Mouse (Mus musculus) cerebellum, adult 11 months (tissue): ENCODE measurements around the gene Clk2.
"Not testable (repeated sequence)": the region's sequence is repeated elsewhere in the genome, so short reads cannot be mapped to it uniquely, and the experiment has no call there.

Experiments used
- DNase-seq: peaks from one replicate; pipeline ENCODE4 v3.0.0; 2022

Gene Clk2

DNA sequence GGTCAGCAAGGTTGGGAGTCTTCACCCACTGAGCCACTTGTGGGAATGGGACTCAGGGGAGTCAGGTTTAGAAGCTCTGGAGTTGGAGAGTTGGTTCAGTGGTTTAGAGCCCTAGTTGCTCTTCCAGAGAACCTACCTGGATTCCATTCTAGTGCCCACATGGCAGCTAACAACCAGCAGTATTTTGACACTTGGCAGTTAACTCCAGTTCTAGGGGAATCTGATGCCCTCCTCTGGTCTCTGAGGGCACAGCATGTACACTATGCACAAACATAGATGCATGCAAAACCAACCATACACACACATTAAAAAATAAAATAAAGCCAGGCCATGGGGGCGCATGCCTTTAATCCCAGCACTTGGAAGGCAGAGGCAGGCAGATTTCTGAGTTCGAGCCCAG, 29.3 kb downstream of the Clk2 start:
- DNase-seq, result no peak

DNA sequence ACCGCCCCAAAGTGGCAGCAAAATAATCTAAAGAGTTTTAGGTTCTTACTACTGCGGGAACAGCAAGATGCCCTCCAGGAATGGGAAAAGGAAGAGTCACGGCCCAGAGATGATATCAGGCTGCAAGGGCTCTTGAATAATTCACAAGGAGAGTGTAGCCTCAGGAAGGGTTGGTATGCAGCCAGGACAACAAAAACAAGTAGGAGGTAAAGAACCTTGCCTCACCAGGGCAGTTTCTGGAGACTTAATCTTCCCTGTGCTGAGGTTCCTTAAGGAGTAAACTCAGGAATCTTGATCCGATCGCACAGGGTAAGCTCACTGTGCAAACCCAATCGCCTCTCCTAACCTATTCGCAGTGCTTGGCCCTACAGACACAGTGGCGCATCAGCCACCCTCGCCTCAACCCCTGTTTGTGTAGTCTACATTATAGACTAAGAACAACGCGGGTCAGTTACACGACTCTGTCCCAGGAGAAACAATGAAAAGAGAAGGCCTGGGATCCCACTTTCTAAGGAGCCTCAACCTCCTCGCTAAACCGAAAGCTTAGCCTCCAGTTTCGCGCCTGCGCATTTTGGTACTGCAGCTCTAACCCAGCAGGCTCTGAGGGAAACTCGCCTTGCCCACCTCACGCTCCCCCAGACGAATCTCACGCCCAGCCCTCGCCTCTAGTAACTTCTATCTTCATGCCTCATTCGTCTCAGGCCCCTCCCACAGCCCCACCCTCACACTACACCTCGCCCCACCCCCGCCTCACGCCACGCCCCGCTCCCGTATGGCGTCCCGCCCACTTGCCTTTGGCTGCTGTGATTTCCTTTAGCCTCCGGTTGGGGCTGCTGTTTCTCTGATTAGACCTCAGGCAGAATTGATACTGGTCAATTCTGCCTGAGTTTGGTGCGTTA, 31.6 kb downstream of the Clk2 start:
- peak; percentile 72 for DNase-seq

DNA sequence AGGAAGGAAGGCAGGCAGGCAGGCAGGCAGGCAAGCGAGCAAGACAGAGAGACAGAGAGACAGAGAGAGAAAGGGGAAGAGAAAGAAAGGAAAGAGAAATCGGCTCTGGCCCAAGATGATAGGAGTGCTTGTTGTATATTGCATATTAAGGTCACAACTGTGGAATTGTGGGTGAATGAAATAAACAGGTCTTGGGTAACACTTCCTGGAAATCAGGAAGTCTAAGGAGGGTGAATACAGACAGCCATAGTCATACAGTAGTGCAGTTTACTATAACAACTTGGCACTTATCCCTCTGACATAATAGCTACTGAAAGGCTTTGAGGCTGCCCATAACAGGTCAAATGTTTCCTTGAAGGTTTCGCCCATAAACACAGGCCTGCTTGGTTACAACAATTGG, 35.2 kb downstream of the Clk2 start:
- no peak for DNase-seq

DNA sequence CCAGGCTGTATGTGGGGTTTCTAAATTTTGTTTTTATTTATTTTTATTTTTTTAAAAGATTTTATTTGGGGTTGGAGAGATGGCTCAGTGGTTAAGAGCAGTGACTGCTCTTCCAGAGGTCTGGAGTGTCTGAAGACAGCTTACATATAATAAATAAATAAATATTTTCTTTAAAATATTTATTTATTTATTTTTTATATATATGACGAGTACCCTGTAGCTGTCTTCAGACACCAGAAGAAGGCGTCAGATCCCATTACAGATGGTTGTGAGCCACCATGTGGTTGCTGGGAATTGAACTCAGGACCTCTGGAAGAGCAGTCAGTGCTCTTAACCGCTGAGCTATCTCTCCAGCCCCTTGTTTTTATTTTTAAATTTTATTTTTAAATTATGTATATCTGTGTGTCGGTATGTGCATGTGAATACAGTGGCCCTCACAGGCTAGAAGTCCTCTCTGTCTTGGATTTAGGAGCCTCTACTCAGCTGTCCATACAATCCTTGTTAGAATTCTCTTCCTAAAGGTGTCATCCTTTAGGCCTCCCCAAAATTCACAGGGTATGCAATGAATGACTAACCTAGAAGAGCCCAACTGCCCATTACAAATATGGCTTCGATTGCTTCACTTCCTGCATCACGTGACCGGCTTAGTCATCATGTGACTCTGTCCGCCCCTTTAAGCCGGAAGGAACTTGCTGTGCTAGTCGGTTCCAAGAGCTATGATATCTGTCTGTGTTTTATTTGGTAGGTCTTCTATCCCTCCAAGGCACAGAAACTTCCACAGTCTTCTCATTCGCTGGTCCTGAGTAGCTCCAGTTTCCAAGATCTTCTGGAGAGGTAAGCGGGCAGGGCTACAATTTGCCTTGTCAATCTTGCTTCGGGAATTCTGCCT, 37.9 kb downstream of the Clk2 start, which contains the start of gene Gba:
Gene Gba, plus strand, starts transcription at position 676 of the 889 bp plus-strand sequence.
- peak; percentile 82 for DNase-seq

DNA sequence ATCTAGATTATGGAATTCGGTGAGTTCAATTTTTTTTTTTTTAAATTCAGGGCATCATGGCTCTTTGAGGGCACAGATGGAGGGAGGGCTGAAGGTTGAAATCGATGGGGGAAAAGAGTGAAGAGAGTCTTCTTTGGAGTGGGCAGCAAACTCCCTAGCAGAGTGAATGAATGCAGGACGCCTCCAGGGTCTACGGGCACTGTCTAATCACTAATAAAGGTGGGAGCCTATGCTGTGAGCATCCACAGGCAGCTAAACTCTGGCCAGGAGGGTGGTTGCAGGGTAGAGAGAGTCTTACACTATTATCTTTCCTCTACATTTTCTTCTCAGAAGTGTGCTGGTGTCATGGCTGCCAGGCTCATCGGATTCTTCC, 38.5 kb downstream of the Clk2 start:
- DNase-seq, result no peak

DNA sequence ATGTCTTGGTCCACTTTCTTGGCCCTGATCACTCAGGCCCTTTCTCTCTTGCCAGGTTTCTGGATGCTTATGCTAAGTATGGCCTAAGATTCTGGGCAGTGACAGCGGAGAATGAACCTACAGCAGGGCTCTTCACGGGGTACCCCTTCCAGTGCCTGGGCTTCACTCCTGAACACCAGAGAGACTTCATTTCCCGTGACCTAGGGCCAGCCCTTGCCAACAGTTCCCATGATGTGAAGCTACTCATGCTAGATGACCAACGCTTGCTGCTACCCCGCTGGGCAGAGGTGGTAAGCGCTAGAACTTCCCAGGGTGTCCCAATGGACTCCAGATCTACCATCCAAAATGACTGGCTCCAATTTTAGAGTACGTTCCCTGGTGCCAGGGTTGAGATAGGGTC, 41.5 kb downstream of the Clk2 start:
- DNase-seq, result no peak

- DNase-seq, result no peak
Measured at GRCm38 (mm10) chr3:89206695-89207094, 42.1 kb downstream of the Clk2 start.

GRCm38 (mm10) chr3:89208075-89208657, 43.6 kb downstream of the Clk2 start:
- DNase-seq, result no peak

DNA sequence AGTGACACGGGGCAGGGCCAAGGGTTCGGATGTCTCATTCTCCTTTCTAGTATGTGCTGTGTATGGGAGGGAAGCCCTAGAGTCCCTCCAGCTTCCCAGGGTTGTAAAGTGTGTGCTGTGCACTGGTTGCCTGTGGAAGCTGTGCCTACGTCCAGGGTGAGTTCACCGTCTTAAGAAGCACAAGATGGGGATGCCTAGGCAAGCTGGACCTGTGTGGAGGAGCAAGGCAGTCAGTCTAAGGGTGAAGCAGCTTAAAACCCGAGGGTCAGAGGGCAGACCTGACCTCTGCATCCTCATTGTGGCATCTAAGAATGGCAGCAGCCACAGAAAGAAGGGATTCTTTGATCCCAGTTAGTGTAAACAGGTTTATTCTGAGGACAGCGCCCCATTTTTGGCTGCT, 44.1 kb downstream of the Clk2 start:
- DNase-seq, result no peak

DNA sequence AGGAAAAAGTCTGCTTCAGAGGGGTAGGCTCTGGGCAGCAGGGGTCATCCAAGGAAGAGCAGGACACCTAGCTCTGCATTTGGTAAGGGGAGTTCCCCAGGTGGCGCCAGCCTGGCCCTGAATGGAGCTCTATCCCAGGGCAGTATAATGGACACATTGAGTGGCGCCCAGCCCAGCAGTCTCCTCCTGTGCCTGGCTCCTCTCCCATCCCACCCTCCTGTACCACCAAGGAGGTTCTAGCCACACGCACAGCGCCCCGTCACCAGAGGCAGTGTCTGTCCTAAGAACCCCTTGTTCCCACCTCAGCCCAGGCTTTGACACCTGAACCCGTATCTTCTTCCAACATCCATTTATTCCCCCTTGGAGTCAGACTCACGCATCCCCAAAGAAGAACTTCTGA, 45.1 kb downstream of the Clk2 start:
- DNase-seq, result no peak

DNA sequence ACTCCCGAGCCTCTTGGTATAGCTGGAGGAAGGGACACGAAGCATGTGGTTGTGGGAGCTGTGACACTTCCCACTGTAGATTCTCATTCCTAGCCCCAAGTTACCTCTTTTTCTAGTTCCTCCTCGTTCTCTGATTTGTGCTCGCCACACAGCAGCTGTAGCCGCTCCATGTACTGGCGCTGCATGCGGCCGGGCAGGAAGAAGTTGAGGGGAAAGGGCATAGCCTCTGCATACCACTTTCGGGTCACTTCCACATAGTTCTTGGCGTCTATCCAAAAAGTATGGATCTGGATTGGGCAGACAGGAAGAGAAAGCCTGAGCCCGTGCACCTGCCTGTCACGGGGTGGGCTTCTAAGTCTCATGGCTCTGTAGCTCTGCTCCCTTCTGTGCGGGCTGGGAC, 45.6 kb downstream of the Clk2 start:
- DNase-seq, result no peak

DNA sequence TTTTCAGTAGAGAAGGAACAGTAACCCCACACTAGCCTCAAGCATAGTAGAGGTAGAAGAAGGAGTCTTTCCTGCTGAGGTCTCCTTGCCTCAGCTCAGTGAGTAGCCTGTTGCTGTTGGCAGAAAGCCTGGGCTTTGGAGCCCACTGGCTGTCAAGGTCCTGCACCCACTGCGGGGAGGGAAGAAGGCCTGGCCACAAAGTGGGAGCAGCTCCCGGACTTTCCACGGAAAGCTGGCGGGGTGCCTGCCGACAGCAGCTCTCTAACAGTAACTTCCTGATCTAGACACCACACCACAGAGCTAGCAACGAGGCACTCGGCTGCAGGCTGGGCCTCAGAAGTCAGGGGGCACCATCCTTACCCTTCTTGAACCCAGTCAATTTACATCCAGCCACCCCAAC, 46.1 kb downstream of the Clk2 start:
- DNase-seq, result no peak

DNA sequence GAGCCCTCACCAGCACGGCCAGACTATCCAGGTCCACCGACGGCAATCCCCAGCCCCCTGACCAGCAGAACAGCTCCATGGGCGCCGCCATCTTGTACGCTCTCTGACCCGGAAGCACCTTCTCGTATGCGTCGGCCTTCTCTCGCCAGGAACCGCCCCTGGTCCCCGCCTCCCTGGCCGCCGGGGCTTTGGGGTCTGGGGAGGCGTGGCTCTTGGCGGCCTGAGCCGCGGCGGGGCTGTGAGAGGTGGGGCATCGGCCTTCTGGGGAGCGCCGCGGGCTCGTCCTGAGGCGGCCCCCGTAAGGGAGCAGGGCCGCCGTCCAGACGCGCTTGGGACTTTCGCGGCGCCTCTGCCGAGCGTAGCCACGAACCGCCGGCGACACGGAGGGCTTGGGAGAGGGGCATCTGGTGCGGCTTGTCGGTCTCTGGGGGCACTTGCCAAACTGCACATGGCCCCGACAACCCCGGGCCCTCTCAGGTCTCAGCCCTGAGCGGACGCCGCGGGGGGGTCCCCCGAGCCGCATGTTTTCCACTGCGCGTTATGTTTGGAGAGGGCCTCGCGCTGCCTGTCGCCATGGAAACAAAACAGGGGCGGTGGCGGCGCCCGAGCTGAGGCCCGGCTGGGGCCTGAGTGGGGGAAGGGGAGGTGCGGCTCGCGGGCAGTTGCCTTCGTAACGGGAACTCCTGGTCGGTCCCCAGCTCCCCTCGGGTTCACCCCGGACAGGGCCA, 49.4 kb downstream of the Clk2 start:
- peak; percentile 84 for DNase-seq

DNA sequence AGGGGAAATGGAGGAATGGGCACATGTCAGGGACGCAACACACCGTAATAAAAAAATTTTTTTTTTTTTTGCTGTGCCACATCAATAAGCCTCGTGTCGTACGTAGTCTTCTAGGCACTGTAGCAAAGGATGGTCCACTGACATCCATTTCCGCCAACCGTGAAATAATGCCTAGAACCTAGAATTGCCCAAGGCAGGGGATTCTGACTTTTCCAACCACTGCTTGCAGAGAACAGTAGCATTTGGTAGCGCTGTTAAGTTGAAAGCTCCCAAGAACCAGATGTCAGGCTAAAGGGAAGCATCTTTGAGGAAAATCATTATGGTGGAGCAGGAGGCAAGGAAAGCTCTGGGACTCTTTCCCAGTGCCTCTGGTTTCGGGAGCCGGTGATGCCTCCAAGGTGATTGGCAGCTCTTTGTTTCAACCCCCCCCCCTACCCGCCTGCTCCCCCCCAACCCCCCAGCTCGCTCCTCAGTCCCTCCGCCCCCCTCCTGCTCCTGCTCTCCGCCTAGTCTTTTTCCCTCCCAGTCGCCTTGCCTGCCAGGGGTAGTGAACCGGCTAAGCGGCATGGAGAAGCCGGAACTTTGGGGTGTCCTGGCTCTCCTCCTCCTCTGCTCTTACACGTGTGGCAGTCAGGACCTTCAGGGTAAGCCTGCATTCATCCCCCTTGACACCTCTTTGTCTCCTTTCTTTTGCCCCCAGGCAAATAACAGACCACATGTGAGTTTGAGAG, 50.3 kb downstream of the Clk2 start, which contains the start of gene Thbs3:
Gene Thbs3, plus strand, starts transcription at position 500 of the 731 bp plus-strand sequence.
- DNase-seq, result no peak

- DNase-seq, result peak; percentile 81
Measured at GRCm38 (mm10) chr3:89215853-89216252, 51.3 kb downstream of the Clk2 start.

GRCm38 (mm10) chr3:89216407-89216806, 51.8 kb downstream of the Clk2 start:
- DNase-seq, result not testable (repeated sequence)

DNA sequence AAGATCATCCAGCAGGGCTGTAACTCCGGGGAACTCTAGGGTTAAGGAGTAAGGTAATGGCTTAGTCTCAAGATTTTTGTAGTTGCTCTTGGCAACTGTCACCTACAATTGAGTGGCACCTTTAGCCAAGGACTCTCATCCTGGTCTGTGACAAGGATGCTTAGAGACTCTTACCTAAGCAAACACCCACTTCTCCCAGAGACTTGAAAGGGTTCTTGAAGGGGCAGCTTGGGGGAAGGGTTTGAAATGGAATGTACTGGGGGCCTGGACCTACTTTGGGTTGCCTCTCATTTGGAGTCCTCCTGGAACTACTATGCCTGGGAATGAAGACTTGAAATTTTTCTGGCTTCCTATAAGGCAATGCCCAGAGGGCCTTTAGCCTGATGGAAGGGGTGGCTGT, 53.7 kb downstream of the Clk2 start:
- no peak for DNase-seq

DNA sequence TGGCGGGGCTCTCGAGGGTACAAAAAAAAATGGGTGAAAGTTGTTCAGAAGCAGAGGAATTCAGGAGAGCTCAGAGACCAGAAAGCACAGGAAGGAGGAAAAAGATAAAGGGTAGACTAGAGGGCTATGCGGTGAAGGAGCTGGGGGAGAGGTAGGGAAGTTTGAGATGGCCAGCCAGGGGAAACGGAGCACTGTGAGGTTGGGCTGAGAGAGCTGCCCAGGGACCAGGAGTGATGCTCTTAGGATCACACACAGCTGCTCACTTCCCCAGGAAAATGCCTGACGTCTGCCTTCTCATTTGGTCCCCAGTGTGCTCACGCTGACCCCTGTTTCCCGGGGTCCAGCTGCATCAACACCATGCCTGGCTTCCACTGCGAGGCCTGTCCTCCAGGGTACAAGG, 55.0 kb downstream of the Clk2 start:
- no peak for DNase-seq

GRCm38 (mm10) chr3:89221167-89221566, 56.6 kb downstream of the Clk2 start:
- DNase-seq, result no peak

DNA sequence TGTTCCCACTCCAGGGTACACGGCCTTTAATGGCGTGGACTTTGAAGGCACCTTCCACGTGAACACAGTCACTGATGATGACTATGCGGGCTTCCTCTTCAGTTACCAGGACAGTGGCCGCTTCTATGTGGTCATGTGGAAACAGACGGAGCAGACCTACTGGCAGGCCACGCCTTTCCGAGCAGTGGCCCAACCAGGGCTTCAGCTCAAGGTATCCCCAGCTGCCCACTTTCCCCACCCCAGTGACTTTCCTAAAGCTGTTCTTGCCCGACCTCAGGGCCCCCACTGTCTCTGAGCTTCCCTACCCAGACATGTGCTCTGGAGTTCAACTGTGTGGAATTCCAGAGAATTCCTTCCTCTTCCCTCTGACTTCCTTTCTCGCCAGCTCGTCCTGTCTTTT, 60.2 kb downstream of the Clk2 start:
- no peak for DNase-seq

DNA sequence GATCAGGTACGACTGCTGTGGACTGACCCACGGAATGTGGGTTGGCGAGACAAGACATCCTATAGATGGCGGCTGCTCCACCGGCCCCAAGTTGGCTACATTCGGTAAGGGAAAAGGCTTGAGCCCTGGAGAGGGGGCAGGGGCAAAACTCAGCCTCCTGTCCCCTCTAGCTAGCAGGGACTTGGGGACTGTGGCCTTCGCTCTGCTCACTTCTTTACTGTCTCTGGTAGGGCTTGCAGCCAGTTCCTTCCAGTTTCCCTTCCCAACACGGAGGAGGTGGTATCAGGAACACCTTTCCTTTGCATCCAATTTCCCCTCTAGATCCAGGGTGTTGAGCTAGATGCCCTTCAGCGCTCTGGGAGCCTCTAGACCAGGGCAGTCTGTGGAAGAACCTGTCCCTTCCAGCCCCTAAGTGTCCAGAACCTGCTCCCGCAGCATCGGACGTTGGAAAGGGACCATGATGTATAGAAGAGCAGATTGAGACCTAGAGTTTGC, 60.8 kb downstream of the Clk2 start:
- no peak for DNase-seq

DNA sequence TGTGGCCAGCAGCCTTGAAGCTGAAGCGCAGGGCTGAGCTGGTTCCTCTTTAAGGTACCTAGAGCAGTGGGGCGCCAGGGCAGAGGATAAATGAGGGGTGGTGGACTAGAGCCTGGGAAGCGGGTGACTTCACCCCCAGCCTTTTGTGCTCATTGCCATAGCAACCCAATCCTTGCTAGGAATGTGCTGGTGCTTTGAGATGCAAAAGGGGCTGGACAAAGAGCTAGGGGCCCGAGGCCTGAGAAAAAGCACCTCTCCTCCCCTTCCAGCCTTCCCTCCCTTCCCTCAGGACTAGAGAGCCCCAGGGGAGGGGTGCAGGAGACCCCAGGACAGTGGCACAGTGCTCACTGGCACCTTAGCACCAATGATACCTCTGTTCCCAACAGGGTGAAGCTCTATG, 61.3 kb downstream of the Clk2 start:
- no peak for DNase-seq
